Mouse (Mus musculus): Measurements from ENCODE around the gene Rbfox1.

Rbfox1 gene

DNA sequence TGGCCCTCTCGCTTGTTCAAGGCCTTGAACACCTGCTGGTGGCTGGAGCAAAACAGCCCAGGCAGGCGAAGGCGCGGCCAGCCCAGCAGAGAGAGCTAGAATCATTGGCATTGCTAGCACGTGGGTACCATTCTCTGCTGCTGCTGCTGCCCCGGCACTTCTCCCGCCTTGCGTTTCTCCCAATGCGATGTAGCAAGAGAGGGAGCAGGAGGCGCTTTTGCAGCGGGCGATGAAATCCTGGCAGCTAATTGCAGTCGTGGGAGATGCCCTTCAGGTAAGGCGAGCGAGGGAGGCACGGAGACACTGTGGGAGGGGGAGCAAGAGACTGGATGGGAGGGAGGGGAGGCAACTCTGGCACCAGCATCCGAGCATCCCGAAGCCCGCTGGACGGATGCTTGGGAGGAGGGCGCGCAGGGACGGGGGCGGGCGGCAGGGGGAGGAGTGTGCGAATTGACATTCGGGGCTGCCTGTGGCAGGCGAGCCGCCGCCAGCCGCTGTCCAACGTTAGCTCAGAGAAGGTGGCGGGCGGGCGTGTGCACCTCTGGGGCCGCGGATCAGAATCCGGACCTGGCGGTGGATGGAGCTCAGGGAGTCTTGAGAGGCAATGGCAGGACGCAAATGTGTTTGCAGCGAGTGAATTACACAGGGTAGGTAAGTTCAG, 463.6 kb downstream of the Rbfox1 start:
- peak; percentile 79 for DNase-seq (ENCODE audit: low read depth, low spot score)

DNA sequence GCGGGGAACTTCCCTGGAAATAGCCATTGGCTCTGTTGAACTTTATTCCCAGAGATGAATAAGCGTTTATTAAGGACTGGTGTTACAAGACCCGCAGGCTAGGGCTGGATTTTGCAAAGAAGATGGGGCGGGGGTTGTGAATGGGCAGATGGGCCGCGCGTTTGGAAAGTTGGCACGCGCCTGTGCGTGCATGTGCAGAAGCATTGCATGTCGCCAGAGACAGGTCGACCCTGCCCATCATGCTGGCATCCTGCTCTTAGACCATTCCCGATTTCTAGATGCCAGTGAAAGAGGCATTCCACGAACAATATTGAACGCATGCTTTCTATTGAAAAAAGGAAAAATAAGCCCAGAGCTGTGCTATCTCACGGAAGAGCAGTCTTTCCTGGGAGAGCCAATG, 464.2 kb downstream of the Rbfox1 start:
- DNase-seq (ENCODE audit: low read depth, low spot score): no peak

DNA sequence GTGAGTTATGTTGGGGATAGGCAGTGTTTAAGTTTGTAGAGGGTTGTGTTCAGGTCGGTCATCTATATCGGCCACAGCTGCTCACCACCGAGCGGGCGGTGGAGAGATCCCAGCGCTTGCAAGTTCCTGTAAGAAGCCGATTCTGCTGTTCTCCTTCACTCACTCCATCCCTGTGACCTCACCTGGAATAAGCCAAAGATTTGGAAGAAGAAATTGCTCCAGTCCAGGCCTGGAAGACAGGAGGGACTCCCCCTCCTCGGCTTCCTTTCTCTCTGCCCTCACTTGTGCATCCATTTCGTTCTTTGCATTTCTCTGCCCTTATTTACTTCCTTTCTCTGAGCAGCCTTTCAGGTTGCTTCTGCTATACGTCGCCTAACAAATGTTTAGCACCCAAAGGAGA, 465.1 kb downstream of the Rbfox1 start:
- no peak for DNase-seq (ENCODE audit: low read depth, low spot score)

DNA sequence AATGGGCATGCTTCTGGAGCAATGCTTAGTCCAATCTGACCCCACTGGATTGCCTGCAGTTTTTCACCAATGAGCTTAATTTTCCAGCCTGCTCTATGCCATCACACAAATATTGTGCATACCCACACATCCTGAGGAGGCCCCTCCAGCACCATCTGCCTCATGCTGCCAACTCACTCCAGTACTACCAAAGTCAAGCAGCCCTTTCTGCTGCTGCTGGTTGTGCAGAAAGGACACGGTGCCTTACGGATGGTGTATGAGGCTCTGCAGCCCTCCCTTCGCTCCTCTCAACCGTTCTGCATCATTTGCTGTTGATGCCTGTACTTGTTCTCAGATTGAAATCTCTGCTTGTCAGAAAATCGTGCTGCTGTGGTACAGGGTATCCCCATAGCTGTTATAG, 468.0 kb downstream of the Rbfox1 start:
- no peak for DNase-seq (ENCODE audit: low read depth, low spot score)

DNA sequence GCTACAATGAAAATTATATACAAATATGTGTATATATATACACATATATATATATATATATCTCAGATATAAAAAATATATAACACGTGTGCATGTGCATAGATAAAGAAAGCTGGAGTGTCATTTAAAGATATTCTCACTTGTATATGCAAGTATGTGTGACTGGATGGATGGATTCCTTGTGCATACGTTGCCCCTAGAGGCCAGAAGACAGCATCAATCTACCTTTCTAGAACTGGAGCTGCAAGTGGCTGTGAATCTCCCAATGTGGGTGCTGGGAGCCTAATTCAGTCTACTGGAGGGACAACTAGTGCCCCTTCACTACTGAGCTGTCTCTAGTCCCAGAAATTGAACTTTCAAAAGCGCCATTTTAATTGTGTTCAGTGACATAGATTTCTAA, 471.8 kb downstream of the Rbfox1 start:
- DNase-seq (ENCODE audit: low read depth, low spot score): no peak

DNA sequence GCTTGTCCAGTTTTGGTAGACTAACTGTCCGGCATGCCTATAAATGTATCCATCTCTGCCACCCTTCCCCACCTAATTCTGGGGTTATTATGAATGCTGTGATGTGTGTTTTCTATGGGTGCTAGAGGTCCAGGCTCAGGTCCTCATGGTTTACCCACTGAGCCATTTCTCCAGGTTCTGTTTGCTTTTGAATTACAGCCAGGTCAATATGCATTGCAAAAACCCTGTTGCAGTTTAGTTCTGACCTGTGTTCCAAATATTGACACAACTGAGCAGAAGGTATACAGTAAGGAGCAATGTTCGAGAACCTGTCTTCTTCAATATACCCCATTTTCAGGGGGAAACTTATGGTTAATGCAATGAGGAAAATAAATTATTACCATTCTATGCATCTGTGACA, 480.6 kb downstream of the Rbfox1 start:
- no peak for DNase-seq (ENCODE audit: low read depth, low spot score)

DNA sequence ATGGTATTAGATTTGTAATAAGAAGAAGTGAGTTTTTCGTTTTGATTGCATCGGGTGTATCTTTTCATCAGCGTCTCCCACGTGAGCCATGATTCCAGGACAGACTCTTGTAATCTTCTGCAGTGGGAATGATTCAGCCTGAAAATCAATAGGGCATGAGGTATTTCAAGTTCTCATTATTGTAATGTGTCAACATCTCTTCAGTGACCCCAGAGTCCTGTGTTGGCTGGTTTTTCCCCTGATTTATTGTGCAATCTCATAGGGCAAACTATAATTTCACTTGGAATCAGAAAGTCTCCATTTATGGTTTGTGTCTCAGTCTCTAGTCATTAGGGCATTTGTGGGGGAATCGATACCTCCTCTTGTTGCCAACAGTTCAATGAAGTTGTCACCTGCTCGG, 481.5 kb downstream of the Rbfox1 start:
- DNase-seq (ENCODE audit: low read depth, low spot score): no peak

DNA sequence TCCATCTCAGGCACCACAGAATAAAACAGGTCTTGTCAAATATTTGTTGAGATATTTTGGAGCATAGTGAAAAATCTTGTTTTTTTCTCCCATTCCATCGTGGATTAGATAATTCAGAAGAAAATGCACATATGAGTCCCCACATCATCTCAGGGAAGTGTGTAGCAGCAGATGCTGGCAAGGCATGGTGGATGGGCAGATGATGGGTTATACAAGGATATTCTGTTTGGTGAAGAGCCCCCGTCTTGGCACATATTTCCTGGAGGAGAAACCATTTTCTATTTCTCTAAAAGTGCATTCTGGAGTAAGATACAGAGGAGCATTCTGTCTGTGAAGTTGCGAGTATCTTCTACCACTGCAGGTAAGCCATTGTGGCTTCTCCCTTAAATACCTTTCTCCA, 495.8 kb downstream of the Rbfox1 start:
- no peak for DNase-seq (ENCODE audit: low read depth, low spot score)

DNA sequence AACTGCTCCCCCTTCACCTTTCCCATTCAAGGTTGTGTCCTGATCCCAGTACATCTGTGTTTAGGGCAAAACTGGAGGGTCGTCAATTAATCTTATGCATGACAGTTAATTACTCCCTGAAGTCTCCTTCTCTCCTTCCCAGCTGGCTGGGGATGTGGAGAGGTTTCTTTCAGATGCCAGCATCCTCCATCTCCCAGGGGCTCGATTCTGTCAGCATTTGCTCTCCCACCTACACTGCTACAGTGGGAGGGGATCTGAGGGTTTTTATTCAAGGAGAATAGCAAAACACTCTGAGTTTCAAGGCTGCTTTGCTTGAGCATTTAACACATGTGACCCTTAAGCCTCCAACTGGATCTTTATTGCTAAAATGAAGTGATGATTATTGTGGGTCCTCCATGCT, 496.4 kb downstream of the Rbfox1 start:
- DNase-seq (ENCODE audit: low read depth, low spot score): no peak

DNA sequence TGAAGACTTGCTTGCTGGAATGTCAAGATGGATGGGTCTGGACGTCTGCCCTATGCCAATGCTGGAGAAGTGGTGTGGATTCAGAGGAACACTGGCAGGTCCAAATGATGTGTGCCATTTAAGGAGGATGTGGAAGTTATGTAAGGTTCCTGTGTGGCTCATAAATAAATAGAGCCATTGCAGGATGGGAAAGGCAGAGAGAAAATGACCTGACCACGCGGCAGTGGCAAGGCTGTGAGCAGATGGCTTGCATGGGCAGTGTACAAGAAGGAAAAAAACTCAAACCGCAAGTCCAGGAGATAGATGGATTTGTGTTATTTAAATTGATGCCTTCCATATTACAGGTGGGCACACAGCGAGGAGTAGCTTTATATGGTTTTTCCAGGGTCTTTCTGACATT, 497.6 kb downstream of the Rbfox1 start:
- DNase-seq (ENCODE audit: low read depth, low spot score): no peak

DNA sequence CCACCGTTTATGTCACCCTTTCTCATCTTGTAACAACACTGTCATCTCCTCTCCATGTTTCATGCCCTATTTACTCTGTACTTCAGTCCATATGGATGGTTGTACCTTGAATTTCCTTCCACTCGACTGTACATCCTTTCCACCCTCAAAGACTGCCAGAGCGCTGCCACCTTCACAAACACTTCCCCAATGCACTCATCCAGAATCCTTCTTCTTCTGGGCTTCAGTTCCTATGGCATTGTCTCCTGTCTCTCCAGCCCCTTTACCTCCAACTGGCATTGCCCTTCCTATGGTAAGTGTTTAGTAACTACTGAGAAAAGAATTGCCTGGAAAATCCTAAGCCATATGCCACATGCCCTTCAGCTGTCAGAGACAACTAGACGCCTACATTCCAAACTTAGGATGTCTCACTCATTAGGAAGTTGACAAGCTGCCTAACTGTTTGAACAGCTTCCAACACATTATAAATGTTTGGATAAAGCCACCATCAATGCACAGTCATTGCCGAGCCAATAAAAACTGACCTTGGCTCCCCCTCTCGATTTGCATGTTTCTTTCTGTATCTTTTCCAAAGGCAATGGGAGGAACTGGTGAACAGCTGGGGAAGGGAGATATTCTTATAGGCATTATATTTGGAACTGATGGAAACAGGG, 505.2 kb downstream of the Rbfox1 start:
- DNase-seq (ENCODE audit: low read depth, low spot score): no peak

DNA sequence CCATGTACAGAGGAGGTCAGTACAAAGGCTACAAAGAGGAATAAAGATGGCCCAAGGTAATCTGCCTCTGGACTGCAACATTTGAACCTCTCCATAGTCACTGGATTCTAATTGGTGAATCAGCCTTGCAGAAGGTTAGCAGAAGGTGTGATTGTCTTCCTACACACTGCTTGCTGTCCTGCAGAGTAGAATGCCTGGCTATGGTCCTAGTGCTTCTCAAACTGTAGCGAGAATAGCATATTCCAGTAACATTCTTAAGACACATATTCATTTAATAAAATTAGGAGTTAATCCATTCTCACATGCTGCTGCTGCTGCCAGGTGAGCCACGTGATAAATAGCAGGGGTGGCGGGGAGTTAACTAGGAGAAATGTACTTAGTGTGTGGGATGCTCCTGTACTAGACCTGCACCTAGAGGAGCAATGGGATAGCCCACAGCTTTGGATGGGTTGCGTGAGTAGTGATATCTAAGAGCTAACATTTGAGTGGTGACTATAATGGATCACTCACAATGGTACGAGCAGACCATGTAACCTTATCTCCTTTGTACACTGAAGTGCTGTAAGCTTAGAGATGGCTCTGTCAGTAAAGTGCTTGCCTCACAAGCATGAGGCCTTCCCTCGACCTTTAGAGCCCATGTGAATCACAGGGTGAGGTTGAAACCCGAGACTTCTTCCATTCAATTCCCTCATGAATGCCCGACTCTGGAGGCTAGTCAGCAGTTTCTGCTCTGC, 511.7 kb downstream of the Rbfox1 start:
- DNase-seq (ENCODE audit: low read depth, low spot score): no peak

DNA sequence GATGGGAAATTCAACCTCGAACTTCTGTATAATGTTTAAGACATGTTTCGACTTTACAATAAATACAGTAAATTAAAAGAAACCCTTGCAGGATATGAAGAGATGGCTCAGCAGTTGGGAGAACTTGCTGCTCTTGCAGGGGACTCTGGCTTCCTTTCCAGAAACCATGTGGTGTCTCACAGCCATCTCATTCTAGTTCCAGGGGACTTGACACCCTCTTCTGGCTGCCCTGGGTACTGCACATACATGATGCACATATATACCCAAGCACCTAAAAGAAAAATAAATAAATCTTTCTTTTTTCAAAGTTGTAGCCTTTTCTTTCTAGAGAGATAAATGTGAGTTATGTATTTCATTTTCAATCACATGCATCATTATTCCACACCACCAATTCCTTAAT, 512.5 kb downstream of the Rbfox1 start:
- no peak for DNase-seq (ENCODE audit: low read depth, low spot score)

DNA sequence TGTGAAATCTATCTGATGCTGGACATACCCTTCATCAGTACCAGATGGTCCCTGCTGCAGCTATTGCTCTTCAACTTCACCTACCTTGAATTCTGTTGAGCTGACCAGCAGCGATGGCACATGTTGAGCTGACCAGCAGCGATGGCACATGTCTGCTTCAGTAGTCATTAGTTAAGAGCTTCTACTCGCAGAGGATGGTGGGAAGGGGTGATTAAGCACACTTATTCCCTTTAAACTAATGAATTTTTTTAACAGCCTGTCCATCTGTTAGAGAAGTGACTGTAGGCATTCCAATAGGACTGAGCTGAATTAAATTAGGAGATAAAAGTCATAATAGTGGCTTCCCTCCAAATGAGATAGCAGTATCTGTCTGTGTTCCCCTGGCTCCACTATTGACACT, 517.7 kb downstream of the Rbfox1 start:
- no peak for DNase-seq (ENCODE audit: low read depth, low spot score)

DNA sequence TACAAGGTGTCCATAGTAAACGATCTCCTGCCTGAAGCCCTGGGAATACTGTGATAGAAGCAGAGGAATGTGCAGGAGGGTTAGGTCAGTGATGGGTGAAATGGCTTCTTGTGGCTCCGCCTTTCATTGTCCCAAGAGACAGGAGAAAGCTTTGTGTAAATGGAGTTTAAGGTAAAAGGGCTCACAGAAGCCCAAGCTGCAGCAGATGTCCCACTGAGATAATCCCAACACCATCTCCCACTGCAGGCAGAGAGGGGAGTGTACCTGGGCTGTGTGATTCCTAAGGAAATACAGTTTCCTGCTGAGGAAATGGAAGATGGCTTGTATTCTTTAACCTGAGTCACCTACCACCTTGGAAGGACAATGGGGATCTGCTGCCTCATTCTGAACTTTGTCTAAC, 529.7 kb downstream of the Rbfox1 start:
- DNase-seq (ENCODE audit: low read depth, low spot score): no peak

DNA sequence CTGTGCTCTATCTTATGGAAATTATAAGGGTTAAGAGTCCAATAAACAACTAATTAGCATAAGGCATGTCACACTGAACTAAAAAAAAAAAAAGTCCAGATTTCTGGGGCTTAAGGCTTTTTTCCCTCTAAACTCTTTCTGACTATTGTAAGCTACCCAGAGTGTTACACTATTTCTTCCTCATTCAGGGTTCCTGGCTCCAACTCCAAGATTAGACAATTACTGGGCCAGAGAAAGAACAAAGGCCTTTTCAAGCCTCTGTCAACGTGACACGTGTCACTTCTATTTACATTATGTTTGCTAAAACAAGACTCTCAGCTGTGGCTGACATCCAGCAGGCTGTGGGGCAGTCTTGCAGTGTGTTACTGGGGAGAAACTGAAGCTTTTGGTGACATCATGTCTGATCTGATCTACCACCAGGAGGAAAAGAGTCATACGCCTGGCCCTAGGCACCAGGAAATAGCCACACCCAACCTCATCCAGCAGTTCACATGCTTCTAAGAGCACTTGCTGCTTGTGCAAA, 536.5 kb downstream of the Rbfox1 start:
- no peak for DNase-seq (ENCODE audit: low read depth, low spot score)

DNA sequence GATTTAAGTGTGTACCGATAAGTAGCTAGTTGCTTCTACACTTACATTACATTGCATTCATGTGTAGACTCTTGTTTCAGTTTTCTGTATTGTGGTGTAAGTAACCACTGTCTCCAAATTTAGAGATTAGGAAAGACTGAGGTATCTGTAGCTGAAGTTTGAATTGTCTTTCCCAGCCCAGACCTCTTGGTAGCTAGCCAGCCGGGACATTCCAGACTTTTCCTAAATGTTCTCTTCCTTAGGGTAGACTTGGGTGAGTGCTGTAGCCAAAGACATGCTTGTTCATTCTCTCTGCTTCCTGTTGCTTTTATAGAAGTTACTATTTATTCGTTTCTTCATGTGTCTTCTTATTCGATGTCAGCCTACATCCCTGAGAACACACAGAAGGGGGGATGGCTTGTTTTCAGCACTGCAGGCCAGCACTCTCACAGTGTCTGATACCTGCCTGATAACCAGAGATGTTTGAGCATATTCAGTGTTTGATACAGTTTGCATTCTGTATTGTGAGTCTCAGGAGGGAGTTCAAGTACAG, 538.8 kb downstream of the Rbfox1 start:
- no peak for DNase-seq (ENCODE audit: low read depth, low spot score)

DNA sequence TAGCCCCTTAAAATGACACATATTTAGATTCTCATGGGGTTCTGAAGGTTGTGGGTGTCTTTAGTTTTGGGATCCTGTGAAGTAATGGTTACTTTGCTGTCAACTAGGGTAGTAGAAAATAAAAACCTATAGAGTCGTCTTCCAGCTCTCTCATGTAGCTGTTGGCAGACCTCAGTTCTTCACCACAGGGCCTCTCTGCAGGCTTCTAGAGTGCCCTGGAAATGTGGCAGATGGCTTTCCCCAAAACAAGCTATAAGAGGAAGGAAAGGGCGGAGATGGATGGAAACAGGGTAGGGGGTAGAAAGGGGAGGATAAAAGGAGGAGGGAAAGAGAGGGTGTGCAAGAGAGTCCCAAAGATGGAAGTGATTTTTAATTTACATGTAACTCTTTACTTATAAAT, 539.6 kb downstream of the Rbfox1 start:
- no peak for DNase-seq (ENCODE audit: low read depth, low spot score)

DNA sequence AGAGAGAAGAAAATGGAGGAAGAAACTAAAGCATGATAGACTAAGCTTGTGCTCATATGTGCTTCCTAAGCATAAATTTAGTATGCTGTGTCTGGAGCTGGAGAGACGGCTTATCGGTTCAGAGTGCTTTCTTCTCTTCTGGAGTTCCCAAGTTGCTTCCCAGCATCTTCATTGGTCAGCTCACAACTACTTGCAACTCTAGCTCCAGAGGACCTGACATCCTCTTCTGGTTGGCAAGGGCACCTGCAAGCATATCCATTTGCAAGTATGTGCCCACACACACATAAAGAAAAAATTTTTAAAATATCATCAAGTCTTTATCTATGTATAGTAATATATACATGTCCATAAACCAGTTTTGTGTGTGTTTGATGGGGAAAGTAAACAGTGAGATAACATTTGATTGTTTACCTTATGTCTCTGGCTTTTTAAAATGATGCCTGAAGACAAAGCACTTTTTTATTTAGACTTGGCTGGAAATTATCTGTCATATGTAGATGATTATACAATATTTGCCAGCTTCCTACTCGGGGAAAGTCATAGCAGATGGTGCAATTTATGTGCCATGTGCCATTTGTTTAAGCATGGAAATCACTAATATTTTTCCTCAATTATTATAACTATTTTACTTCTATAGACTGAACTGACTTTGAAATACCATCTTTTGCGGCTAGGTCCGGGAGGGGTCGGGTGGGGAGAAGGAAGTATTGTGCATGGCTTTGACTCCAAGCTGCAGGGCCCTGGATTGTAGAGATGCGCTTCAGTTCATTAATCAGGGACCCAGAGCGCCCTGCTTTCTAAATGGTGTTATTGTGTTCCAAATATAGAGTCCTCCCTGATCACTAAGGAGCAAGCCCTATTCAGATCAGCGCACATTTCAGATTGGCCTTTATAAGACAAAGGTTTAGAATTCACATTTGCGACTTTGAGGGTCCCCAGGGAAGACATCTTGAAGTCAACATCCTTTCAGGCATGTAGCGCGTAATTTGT, 542.4 kb downstream of the Rbfox1 start:
- DNase-seq (ENCODE audit: low read depth, low spot score): no peak

DNA sequence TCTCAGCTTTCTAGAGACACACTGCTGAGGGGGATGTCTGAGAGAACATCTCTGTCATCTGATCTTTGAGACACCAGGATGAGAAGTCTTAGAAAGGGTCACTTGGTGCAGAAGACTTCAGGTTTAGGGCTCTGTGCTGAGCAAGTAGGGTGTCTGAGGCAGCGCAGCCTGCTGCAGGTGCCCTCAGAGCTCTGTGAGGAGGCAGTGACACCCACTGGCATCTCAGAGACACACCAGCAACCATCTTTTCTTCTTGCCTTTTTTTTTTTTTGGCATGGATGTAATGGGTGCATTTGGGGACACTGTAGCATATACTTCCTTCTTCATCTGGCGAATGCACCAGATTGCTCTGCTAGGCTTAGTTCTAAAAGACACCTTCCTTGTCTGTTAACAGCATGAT, 545.8 kb downstream of the Rbfox1 start:
- DNase-seq (ENCODE audit: low read depth, low spot score): peak; percentile 79

DNA sequence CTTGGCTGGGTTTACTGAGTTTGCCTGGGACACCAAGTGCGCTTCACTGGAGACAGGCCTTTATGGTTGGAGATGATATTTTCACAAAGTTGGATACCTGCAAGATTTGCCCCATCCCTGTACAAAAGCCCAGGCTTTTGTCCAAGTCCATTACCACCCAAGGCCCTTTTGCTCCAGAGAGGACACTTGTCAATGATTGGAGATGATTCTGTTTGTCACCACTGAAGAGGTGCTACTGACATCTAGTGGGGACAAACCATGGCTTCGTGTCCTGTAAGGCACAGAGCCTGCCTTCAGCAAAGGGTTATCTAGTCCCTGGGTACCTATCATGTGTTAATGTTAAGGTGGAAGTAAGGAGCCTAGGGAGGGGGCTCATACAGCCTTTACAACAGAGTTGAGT, 551.3 kb downstream of the Rbfox1 start:
- no peak for DNase-seq (ENCODE audit: low read depth, low spot score)
